Mouse (Mus musculus) embryonic facial prominence, embryonic 12.5 days (tissue): ENCODE results near the gene Vps26c. TPM values are rescaled to one million over a fixed set of nuclear protein-coding genes. Genes with fewer than 3 reads are reported as not detected.

Experiments
- ATAC-seq: fragments of 200-750 bp; cut with Nextera tagmentation; 2 replicates; pipeline ENCODE4 v1.8.0; 2017; ENCODE audit not compliant: insufficient number of reproducible peaks, insufficient read depth, low FRiP score, low TSS enrichment
- H3K27ac ChIP-seq: fragments of 300-500 bp; sonication (generic); 2 replicates; pipeline ENCODE4 v1.5.1; 2016; ENCODE audit warnings: mild to moderate bottlenecking
- H3K27me3 ChIP-seq: fragments of 300-500 bp; sonication (generic); 2 replicates; pipeline ENCODE4 v1.6.1; 2016; ENCODE audit warnings: mild to moderate bottlenecking, moderate library complexity
- H3K36me3 ChIP-seq: fragments of 300-500 bp; sonication (generic); 2 replicates; pipeline ENCODE4 v1.6.1; 2016; ENCODE audit warnings: mild to moderate bottlenecking
- H3K4me1 ChIP-seq: fragments of 300-500 bp; sonication (generic); 2 replicates; pipeline ENCODE4 v1.6.1; 2016
- H3K4me2 ChIP-seq: fragments of 300-500 bp; sonication (generic); replicated peaks from 2 replicates; pipeline ENCODE4 v1.6.1; 2016; ENCODE audit warnings: mild to moderate bottlenecking, moderate library complexity
- H3K4me3 ChIP-seq: fragments of 300-500 bp; sonication (generic); 2 replicates; pipeline ENCODE4 v1.5.1; 2016; ENCODE audit warnings: mild to moderate bottlenecking
- H3K9ac ChIP-seq: fragments of 300-500 bp; sonication (generic); 2 replicates; pipeline ENCODE4 v1.6.1; 2016; ENCODE audit warnings: mild to moderate bottlenecking, moderate library complexity
- H3K9me3 ChIP-seq: fragments of 300-500 bp; sonication (generic); 2 replicates; pipeline ENCODE4 v1.6.1; 2016; ENCODE audit warnings: mild to moderate bottlenecking, moderate library complexity
- WGBS: fragments of 180-500 bp; shearing (Covaris S2); methylation state at CpG from one replicate; pipeline ENCODE4 v1.1.7; 2016; 5-methylcytosine and 5-hydroxymethylcytosine counted together
- polyA plus RNA-seq: library from polyadenylated mRNA; unstranded; fragments of >200 nt; fragmentation: Nextera tagmentation; extraction: Ambion mirVana; gene quantifications from 2 replicates; pipeline ENCODE4 v1.2.1, GENCODE M21; 2016

The Vps26c gene
- polyA plus RNA-seq, 1 experiment from 2014 or later: 51.8 TPM

GRCm38 (mm10) chr16:94449151-94449550 is 77.5 kb downstream of the Vps26c start:
- Histone ChIP-seq H3K4me3 (no peak overlapping the region), H3K36me3 (peaks cover 78% of the 10 kb centered on the region)
- WGBS: 76% methylated on average over 8 of the region's 8 CpGs

More at GRCm38 (mm10) chr16:94449151-94449550, 77.5 kb downstream of the Vps26c start:
- H3K9me3 ChIP-seq: no peaks in the 10 kb centered on the region
- H3K27me3 ChIP-seq: no peaks in the 10 kb centered on the region
- H3K4me2 ChIP-seq: no peak overlapping the region
- no peak for ATAC-seq
- no peak overlapping the region for H3K27ac ChIP-seq
- no peaks in the 10 kb centered on the region for H3K4me1 ChIP-seq
- H3K9ac ChIP-seq: no peak overlapping the region

Other genes starting within 250 kb of the Vps26c start
- gene Hlcs, start 213.3 kb downstream of the Vps26c start, polyA plus RNA-seq: 12.0 and 12.1 TPM in 2 replicates
- gene Ripply3, start 198.4 kb downstream of the Vps26c start, polyA plus RNA-seq: 3.8 and 4.5 TPM in 2 replicates
- 353 and 377 TPM in 2 replicates for gene Ttc3, start 156.2 kb downstream of the Vps26c start, polyA plus RNA-seq
- 103 and 105 TPM in 2 replicates for gene Pigp, start 155.0 kb downstream of the Vps26c start, polyA plus RNA-seq
- 9.0 and 10.3 TPM in 2 replicates for gene Dyrk1a, start 43.2 kb upstream of the Vps26c start, polyA plus RNA-seq